Mouse (Mus musculus): ENCODE measurements around the gene Arhgef3.

The Arhgef3 gene

GRCm38 (mm10) chr14:27269836-27270235 lies 155.1 kb downstream of the Arhgef3 start:
- no peak for DNase-seq (ENCODE audit: low spot score)

GRCm38 (mm10) chr14:27270466-27270865 lies 155.8 kb downstream of the Arhgef3 start:
- no peak for DNase-seq (ENCODE audit: low spot score)

GRCm38 (mm10) chr14:27271371-27272071 lies 156.8 kb downstream of the Arhgef3 start:
- DNase-seq (ENCODE audit: low spot score): no peak

DNA sequence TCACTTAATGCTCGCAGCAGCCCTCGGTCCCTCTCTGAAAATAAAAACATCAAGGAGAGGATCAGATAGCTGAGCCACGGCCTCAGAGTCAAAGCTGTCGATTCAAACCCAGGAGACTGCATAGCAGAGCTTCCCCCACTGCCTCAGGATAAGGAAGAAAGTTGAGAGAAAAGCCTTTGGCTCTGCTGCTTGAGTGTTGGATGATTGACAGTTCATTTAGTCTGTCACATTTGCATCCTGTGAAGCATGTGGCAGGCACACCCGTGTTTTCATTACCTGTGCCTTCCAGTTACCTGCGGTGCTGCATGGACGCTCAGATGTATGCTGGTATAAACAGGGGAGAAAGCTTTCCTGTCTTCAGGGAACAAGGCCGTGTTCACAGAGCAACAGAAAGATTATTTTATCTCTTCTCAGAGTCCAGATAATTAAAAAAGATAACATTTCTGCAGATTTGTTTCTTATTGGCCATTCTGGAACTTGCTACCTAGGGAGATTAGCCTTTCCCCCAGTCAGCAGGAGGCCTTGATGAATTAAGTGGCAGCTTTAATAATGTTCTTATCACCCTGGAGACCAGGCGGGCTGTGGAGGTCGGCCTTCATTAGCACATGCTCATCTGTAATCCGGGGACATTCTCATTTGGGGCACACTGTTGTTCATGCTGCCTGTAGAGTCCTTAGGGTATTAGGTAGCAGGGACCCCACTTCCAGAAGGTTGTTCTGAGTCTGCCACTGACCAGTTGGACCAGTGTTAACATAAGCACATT lies 157.6 kb downstream of the Arhgef3 start:
- DNase-seq (ENCODE audit: low spot score): no peak

- DNase-seq (ENCODE audit: low spot score): no peak
These were observed 158.1 kb downstream of the Arhgef3 start for GRCm38 (mm10) chr14:27272835-27273138.

DNA sequence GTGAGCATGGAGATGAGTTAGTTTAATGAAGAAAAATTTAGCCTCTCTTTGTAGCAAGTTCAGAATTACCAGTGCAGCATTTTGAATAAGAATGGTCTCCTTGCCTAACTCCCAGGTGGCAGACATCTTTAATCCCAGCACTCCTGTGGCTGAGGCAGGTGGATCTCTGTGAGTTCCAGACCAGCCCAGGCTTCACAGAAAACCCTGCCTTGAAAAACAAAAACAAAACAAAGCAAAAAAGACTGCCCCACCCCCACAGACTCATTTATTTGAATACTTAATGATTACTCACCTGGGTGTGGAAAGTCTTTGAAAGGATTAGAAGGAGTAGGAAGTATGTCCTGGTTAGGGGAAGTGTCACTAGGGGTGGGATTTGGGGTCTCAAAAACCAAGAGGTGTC lies 158.5 kb downstream of the Arhgef3 start:
- DNase-seq (ENCODE audit: low spot score): no peak

DNA sequence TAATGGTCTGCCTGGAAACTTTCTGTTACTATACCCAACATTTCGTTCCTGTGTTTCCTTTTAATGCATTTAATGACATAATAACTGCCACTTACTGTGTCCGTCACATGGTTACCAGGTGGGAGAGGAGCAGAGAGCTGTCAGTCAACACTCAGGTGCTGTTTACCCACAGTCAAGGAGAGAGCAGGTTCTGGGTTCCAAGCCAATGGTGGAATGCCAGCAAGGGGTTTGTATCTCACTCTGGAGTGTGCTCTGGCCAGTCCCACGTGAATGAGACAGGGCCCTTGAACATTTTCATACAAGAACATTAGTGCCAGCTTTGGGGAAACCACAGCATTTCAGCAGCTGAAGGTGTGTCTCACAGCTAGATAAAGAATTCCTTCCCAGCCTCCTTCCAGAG lies 162.6 kb downstream of the Arhgef3 start:
- DNase-seq (ENCODE audit: low spot score): no peak

- DNase-seq (ENCODE audit: low spot score): no peak
These were observed 165.6 kb downstream of the Arhgef3 start for GRCm38 (mm10) chr14:27280201-27280890.

DNA sequence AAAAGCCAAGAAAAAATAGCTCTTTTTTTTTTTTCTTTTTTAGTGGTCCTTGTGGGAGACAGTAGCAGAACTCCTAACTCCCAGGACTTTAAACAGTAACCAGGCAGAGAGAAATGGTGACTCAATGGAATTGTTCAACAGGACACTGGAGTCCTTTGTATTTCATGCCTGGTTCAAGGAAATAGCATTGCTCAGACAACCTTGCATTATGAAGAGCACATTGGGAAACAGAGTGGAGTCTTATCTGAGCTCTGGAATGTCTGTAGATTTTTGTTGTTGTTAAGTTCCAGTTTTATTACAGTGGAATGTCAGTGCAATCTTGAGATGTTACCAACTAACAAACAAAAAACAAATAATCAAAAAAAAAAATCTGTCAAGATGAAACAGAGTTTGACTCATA lies 169.3 kb downstream of the Arhgef3 start:
- no peak for DNase-seq (ENCODE audit: low spot score)

DNA sequence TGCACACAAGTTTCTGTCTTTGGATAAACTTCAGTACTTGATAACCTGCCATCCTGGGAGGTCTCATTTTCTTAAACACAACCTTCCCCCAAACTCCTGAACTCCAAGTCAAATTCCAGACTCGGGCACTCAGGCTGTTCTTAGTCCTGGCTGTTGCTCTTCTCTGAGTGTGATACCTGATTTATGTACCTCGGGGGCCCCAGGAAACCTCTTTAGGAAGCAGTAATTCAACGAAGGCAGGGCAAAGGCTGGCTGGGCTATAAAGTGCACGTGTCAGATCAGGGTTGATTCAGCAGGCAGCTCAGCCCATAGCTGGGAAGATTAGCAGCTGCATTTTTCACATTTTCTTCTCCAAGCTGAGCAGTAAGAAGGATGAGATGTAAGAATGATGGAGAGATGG lies 171.5 kb downstream of the Arhgef3 start:
- no peak for DNase-seq (ENCODE audit: low spot score)

DNA sequence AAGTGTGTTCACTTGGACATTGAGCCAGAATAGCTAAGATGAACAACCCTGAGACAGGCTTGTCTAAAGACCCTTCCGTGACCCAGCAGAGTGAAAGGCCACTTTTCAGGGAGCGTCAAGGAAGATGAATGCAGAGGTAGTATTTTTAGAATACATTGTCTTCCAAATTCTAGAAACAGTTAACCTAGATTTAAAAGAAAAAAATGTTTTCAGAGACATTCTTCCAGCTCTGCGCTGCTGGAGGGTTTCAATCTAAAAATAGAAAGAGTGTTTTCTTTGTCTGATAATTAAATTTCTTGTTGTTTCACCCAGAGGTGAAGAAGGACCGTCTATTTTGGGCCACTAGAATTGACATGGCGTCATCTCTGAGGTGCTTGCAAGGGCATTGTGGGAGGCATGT lies 174.4 kb downstream of the Arhgef3 start:
- no peak for DNase-seq (ENCODE audit: low spot score)

GRCm38 (mm10) chr14:27292101-27292500 lies 177.4 kb downstream of the Arhgef3 start:
- DNase-seq (ENCODE audit: low spot score): no peak

- no peak for DNase-seq (ENCODE audit: low spot score)
These were observed 181.1 kb downstream of the Arhgef3 start for GRCm38 (mm10) chr14:27295821-27296220.

GRCm38 (mm10) chr14:27296987-27297386 lies 182.3 kb downstream of the Arhgef3 start:
- no peak for DNase-seq (ENCODE audit: low spot score)

GRCm38 (mm10) chr14:27298875-27299274 lies 184.2 kb downstream of the Arhgef3 start:
- no peak for DNase-seq (ENCODE audit: low spot score)

GRCm38 (mm10) chr14:27299705-27300104 lies 185.0 kb downstream of the Arhgef3 start:
- DNase-seq (ENCODE audit: low spot score): no peak

- DNase-seq (ENCODE audit: low spot score): no peak
These were observed 187.2 kb downstream of the Arhgef3 start for GRCm38 (mm10) chr14:27301768-27302499.

GRCm38 (mm10) chr14:27303294-27303693 lies 188.6 kb downstream of the Arhgef3 start:
- DNase-seq (ENCODE audit: low spot score): no peak

- no peak for DNase-seq (ENCODE audit: low spot score)
These were observed 189.7 kb downstream of the Arhgef3 start for GRCm38 (mm10) chr14:27304408-27304807.

- no peak for DNase-seq (ENCODE audit: low spot score)
These were observed 194.1 kb downstream of the Arhgef3 start for GRCm38 (mm10) chr14:27308761-27309160.

GRCm38 (mm10) chr14:27310559-27311242 lies 196.0 kb downstream of the Arhgef3 start:
- DNase-seq (ENCODE audit: low spot score): no peak

DNA sequence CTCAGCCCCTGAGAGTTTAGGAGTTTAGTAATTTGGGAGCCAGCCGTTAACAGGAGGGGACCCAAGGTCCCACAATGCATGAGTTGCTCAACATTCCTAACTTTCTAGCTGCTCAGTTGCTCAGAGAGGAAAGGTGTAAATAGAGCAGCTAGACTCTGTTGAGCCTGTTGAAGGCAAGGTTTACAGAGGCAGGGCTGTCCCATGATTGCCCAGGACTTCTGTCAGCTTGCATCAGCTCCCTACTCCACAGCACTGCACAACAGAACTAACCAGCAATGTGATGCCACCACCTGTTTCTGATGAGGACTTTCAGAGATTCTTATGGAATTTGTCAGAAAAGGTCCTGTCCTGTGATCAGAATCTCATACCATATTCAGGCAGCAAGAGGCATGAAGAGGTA lies 197.7 kb downstream of the Arhgef3 start:
- DNase-seq (ENCODE audit: low spot score): no peak
